Mouse (Mus musculus) heart, adult 9 months (tissue): ENCODE measurements around the gene Lsp1.

Source experiments
- DNase-seq, 2 experiments: peaks; one replicate each; pipeline ENCODE4 v3.0.0; 2022; ENCODE audit warnings: low spot score in 2 of 2

Gene Lsp1

DNA sequence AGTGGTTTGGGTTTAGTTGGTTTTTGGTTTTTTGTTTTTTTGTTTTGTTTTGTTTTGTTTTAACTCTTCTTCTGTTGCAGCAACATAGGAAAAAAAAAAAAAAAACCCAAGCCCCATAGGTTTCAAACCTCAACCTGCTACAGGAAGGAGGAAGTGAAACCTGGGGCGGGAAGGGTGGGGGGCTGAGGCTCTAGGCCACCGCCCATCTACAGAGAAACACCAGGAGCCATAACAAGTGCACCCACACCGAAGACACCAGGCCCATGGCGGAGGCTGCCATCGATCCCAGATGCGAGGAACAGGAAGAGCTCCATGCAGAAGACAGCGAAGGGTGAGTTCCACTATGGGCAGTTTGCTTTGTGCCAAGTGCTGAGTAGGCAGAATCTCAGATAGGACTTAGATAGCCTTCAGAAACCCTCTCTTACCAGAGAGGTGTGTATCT lies at the start of gene Lsp1:
Gene Lsp1, plus strand, starts transcription at position 174 of the 442 bp plus-strand sequence.
- no peak for DNase-seq

GRCm38 (mm10) chr7:142413285-142413684 lies 47.3 kb upstream of the Lsp1 start:
- no peak for DNase-seq

DNA sequence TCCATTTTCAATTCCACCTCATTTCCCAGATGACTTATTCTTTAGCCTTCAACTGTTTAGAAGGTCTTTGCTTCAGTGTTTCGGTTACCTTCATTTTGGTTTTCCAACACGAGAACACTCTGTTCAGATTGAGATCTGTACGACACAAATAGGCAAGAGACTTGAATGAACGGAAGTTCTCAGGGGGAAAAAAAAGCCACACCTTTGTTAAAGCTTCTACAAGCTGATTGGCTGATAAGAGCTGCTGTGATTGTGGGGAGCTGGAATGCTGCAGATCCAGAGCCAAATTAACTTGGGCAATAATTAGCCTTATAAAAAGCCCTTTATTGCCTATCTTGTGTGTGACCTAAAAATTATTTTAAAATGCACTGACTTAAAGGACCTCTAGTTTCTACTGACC lies 45.3 kb upstream of the Lsp1 start:
- DNase-seq, result peak; percentile 50 to 69

DNA sequence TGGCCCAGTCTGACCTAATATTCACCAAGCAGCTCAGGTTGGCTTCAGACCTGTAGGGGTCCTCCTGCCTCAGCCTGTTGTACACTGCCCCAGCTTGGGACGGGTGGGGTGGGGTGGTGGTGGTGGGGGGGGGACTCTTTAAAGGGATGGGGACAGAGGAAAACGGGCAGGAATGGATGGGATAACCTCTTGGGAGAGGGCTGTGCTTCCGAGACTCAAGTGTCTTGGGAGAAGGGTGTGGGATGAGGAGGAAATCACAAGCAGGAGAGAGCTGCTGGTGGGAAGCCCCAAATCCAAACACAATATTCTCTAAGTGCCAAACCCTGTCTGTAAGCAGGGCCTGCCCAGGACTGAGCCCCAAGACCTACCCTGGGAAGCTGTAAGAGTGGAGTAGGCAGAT lies 44.4 kb upstream of the Lsp1 start:
- no peak for DNase-seq

DNA sequence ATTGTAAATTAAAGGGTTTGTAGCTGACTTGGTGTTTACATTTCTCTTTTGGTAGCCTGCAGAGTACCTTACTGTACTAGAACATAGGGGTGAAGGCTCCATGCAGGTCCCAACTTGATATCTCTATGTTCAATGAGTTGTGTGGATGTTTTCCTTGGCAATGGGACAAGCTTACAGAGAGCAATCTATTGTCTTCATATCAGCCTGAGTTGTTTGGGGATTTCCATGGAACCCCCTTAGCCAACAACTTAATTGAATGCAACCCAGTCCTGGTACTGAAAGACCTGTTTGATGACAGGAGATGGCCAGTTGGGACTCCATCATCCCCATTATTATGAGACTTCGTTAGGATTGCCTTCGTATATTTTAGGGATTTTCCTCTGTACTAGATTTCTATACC lies 42.6 kb upstream of the Lsp1 start:
- peak; percentile 48 to 71 for DNase-seq

DNA sequence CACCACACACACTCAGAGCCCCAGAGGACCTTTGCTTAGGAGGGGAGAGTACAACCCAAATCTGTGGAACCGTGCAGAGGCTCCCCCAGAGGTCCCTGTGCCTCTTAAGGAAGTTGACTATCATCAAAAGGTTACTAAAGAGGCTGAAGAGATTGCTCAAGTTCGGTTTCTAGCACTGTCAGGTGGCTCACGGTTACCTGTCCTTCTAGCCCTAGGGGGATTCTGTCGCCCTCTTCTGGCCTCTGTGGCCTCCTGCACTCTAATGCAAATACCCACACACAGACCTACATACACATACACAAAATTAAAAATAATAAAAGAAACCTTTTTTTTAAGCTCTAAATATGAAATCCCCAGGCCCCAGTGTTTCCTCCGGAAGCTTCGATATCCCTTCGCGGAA lies 41.9 kb upstream of the Lsp1 start:
- no peak for DNase-seq

GRCm38 (mm10) chr7:142419887-142420286 lies 40.7 kb upstream of the Lsp1 start:
- DNase-seq, result no peak

DNA sequence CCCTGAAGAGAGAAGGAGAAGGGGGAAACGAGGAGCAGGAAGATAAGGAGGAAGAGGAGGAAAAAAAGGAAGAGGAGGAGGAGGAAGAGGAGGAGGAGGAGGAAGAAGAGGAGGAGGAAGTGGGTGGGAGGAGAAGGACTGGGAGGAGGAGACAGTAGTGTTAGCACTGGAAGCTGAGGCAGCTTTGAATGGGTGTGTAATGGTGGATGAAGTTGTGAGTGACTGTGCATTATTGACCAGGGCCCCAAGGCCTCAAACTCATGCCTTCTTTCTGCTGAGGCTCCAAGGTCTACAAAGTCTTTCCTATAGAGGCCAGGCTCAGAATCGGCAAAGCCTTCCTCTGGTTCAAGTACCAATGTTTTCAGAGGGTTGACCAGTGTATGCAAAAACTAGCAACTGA lies 38.8 kb upstream of the Lsp1 start:
- no peak for DNase-seq

- DNase-seq, result no peak
These were observed 34.9 kb upstream of the Lsp1 start for GRCm38 (mm10) chr7:142425641-142426213.

GRCm38 (mm10) chr7:142428213-142428612 lies 32.4 kb upstream of the Lsp1 start:
- no peak for DNase-seq

- DNase-seq, result no peak
These were observed 30.4 kb upstream of the Lsp1 start for GRCm38 (mm10) chr7:142430160-142430678.

GRCm38 (mm10) chr7:142431106-142431505 lies 29.5 kb upstream of the Lsp1 start:
- no peak for DNase-seq

- DNase-seq, result no peak
These were observed 27.0 kb upstream of the Lsp1 start for GRCm38 (mm10) chr7:142433623-142434022.

DNA sequence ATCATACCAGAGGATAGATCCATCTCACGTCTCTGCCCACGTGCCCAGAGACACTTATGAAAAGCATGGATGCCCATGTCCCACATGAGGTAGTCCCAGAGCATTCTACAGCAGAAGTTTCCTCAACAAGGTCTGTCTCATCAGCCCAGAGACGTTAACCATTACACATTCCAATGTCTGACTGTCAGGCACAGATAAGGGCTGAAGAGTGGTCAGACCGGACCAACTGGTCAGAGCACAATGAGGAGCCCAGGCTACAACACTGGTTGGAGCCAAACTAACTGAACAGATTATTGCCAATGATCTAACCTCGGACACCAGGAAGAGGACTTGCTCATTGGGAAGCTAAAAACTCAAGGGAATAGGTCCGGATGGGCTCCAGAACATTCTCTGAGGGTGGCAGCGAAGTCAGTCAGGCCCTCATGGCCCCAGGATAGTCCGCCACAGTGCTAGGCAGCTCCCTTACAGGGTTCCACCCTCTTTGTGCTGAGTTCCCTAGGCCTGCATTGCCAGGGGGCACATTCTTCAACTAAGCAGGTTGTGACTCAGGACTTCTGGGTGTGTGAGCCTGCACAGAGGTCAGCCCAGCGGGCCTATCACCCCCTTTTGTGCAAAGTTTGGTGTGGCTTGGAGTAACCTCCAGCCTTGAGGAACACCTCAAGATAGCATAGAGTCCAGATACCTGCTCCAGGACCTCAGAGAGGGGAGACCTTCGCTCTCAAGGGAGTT lies 26.3 kb upstream of the Lsp1 start, which contains the start of gene Syt8:
Gene Syt8, plus strand, starts transcription at position 714 of the 729 bp plus-strand sequence.
- DNase-seq, result no peak

DNA sequence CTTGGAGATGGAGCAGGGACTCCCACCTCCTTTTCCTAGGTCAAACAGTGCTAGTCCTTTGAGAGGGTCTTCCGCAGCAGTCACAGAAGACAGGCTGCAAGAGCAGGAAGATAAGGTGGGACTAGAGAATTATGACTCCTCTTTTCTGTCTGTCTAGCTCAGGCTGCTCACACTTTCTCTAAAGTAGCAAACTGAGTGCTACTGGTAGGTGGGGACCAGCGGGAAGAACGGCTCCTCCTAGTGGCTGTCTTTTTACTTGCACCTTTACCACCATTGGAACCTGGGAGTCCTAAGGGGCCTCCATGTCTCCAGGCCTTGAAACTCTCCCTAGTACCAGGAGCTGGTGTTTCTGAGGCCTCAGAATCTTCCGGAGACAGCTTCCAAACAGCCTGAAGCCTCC lies 25.1 kb upstream of the Lsp1 start:
- DNase-seq, result peak; percentile 66 to 75

DNA sequence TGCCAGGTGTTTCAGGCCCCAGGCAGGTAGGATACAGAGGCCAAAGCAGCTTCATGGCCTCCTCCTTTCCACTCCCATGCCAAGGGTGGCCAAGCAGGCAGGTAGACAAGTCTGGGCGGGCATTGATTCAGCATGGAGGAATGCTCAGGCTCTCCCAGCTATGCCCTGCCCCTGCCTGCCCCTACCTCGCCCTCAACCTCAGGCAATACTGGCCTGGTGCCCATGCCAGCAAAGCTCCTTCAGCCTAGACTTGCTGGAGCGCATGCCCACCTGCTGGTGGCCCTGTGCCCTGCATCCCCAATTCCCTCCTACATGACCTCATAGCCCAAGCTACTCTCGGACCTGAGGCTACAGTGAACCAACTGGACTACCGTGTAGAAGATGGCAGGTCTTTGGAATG lies 23.3 kb upstream of the Lsp1 start:
- no peak for DNase-seq

GRCm38 (mm10) chr7:142439966-142440365 lies 20.6 kb upstream of the Lsp1 start:
- no peak for DNase-seq

DNA sequence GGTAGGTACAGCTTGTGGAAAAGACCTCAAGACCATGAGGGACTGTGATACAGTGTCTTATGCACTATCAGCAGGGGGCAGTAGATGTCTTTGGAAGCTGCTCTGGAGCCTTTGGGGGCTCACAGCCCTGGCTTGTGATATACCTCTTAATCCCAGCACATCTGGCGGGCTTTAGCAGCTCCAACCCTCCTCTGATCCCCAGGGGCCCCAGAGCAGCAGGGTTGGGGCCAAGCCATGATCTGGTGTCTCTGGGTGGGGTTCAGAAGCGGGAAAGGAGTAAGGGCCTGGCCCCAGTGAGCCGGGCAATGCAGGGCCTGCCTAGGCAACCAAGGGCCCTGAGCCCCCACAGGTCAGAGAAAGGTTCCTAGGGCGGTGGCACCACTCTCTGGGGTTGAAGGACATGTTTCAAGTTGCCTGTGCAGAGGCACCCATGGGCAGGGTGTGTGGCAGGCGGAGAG lies 19.9 kb upstream of the Lsp1 start:
- DNase-seq, result peak; percentile 59 to 71

- no peak for DNase-seq
These were observed 19.0 kb upstream of the Lsp1 start, which contains the start of gene Tnni2 for GRCm38 (mm10) chr7:142441585-142441984. Gene Tnni2 (plus strand): TSS chr7:142441808.

- DNase-seq, result no peak
These were observed 18.3 kb upstream of the Lsp1 start for GRCm38 (mm10) chr7:142442081-142442907.

- no peak for DNase-seq
These were observed 17.6 kb upstream of the Lsp1 start for GRCm38 (mm10) chr7:142442908-142443420.

DNA sequence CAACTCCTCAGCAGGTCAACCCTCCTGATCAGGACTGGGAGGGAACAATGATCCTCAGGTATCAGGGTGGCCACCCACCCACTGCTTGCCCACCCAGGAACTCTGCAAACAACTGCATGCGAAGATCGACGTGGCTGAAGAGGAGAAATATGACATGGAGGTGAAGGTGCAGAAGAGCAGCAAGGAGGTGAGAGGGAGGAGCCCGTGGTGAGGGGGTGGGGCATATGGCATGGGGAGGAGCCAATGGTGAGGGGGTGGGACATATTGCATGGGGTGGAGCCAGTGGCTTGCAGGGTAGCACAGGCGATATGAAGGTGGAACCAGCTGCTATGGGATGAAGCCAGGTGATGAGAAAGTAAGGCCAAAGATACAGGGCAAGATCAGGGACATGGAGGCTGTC lies 17.1 kb upstream of the Lsp1 start:
- DNase-seq, result no peak
